Mouse (Mus musculus) left cerebral cortex, postnatal 4 days (tissue): Measurements from ENCODE around the gene Vmn2r121. TPM values are rescaled to one million over a fixed set of nuclear protein-coding genes. Genes with fewer than 3 reads are reported as not detected.

Source experiments
- DNase-seq: peaks from one replicate; pipeline ENCODE4 v3.0.0-alpha.2; 2022
- intact Hi-C: fragments of 180-260 bp; cut with DNase I; formaldehyde crosslinking; loops from one replicate; pipeline ENCODE4 v1.15.1; 2025
- total RNA-seq, 2 experiments: library from RNA; stranded (reverse); gene quantifications; 2 replicates each; pipeline ENCODE4 v1.2.3; 2021

Vmn2r121 gene
- total RNA-seq: not detected

- DNase-seq: no peak
- intact Hi-C loops: no loop called here
Observed at GRCm38 (mm10) chrX:124135852-124136251, at the start of gene Vmn2r121. Vmn2r121 (minus strand) TSS chrX:124135952.
